In genomic region chr3:75720663-75721062, GRCm38 (mm10) we compare ENCODE assay signal across 9 mouse cellular contexts. TPM values are rescaled to one million over a fixed set of nuclear protein-coding genes. Genes with fewer than 3 reads are reported as not detected.
DNase-seq lines count a peak whose midpoint lies in the region; ATAC-seq and TF ChIP-seq lines count a peak whose summit lies in the region.
"Had no signal": no experiment of that assay in that cellular context is flagged by ENCODE, and none has a peak within 500 bp of the region (broad histone marks: within the 10 kb centered on the region; RNA-seq: fewer than 3 reads in every experiment).

No protein-coding gene starts in this region.

- no peaks in the 10 kb centered on the region for H3K9me3 ChIP-seq in forebrain, embryonic 11.5 days (ENCODE audit: control insufficient read depth, low read length)
- no peaks in the 10 kb centered on the region for H3K9me3 ChIP-seq in forebrain, embryonic 10.5 days
- H3K9me3 ChIP-seq in liver, postnatal 0 days (ENCODE audit: low read length): no peaks in the 10 kb centered on the region
- H3K9me3 ChIP-seq: limb, embryonic 13.5 days had no signal

- 0 out of 2 replicates have a peak, but pooled peaks have one; percentile 18 for ATAC-seq in forebrain, embryonic 11.5 days (replicated peaks; ENCODE audit: low FRiP score)
- ATAC-seq in liver, postnatal 0 days: no peak

- DNase-seq in forebrain, embryonic 11.5 days (ENCODE audit: low spot score): no peak
- no peak for DNase-seq in forebrain, embryonic 10.5 days (ENCODE audit: extremely low spot score, low spot score)
- no peak for DNase-seq in liver, postnatal 0 days
- no peak for DNase-seq in liver
- DNase-seq in c-Kit-positive CD71-positive TER-119-negative erythroid progenitor cells, embryonic 14.5 days (ENCODE audit: low read depth): peak; percentile 4
- DNase-seq in naive thymus-derived CD4-positive, alpha-beta T cell, adult 2 months (ENCODE audit: low read depth): peak; percentile 77
- DNase-seq in spleen, adult 12 weeks (ENCODE audit: low spot score): no peak
- DNase-seq in urinary bladder, adult 2 months (ENCODE audit: low spot score): no peak

- no peaks in the 10 kb centered on the region for H3K36me3 ChIP-seq in forebrain, embryonic 11.5 days (ENCODE audit: control insufficient read depth, insufficient read depth, low read length)
- H3K36me3 ChIP-seq in forebrain, embryonic 10.5 days (replicated peaks): no peaks in the 10 kb centered on the region
- H3K36me3 ChIP-seq in liver, postnatal 0 days (replicated peaks; ENCODE audit: insufficient read depth, low read length): no peaks in the 10 kb centered on the region
- H3K36me3 ChIP-seq: limb, embryonic 13.5 days had no signal

- H3K4me1 ChIP-seq in forebrain, embryonic 11.5 days (replicated peaks; ENCODE audit: control insufficient read depth, insufficient read depth, low read length): no peaks in the 10 kb centered on the region
- no peaks in the 10 kb centered on the region for H3K4me1 ChIP-seq in forebrain, embryonic 10.5 days
- no peaks in the 10 kb centered on the region for H3K4me1 ChIP-seq in liver, postnatal 0 days (ENCODE audit: insufficient read depth)
- H3K4me1 ChIP-seq: limb, embryonic 13.5 days had no signal

- no peak overlapping the region for H3K4me2 ChIP-seq in forebrain, embryonic 11.5 days (ENCODE audit: low read depth, low read length, severe bottlenecking)
- no peak overlapping the region for H3K4me2 ChIP-seq in liver, postnatal 0 days (ENCODE audit: low read depth, low read length)
- H3K4me2 ChIP-seq: limb, embryonic 13.5 days had no signal

- TF ChIP-seq CTCF in liver, postnatal 0 days (IDR thresholded peaks at IDR 0.05; ENCODE audit: low read depth): peak; percentile 69

- no peak overlapping the region for H3K4me3 ChIP-seq in forebrain, embryonic 11.5 days (ENCODE audit: low read depth, low read length)
- H3K4me3 ChIP-seq in forebrain, embryonic 10.5 days: no peak overlapping the region
- no peak overlapping the region for H3K4me3 ChIP-seq in liver, postnatal 0 days (ENCODE audit: low read depth, low read length)
- H3K4me3 ChIP-seq: limb, embryonic 13.5 days had no signal

- H3K27me3 ChIP-seq in forebrain, embryonic 11.5 days (ENCODE audit: control insufficient read depth, insufficient read depth, low read length): no peaks in the 10 kb centered on the region
- H3K27me3 ChIP-seq in forebrain, embryonic 10.5 days (ENCODE audit: poor library complexity, severe bottlenecking): no peaks in the 10 kb centered on the region
- no peaks in the 10 kb centered on the region for H3K27me3 ChIP-seq in liver, postnatal 0 days (ENCODE audit: insufficient read depth, low read length)
- H3K27me3 ChIP-seq: limb, embryonic 13.5 days had no signal

- 34% methylated on average over 2 of the region's 2 CpGs for WGBS in forebrain, embryonic 11.5 days
- WGBS in forebrain, embryonic 10.5 days: 36% methylated on average over 2 of the region's 2 CpGs
- whole genome bisulfite sequencing in liver, postnatal 0 days (ENCODE audit: insufficient replicate concordance): 17% methylated on average over 2 of the region's 2 CpGs

- no peak for TF ChIP-seq EP300 in liver, postnatal 0 days (IDR thresholded peaks at IDR 0.05; ENCODE audit: low read depth)

- H3K27ac ChIP-seq in forebrain, embryonic 11.5 days (ENCODE audit: low read depth, low read length): no peak overlapping the region
- no peak overlapping the region for H3K27ac ChIP-seq in forebrain, embryonic 10.5 days
- no peak overlapping the region for H3K27ac ChIP-seq in liver, postnatal 0 days (ENCODE audit: low read depth)
- H3K27ac ChIP-seq: limb, embryonic 13.5 days had no signal

- no peak overlapping the region for H3K9ac ChIP-seq in forebrain, embryonic 11.5 days (ENCODE audit: low read length)
- H3K9ac ChIP-seq in liver, postnatal 0 days (replicated peaks): no peak overlapping the region
- H3K9ac ChIP-seq: limb, embryonic 13.5 days had no signal

RNA-seq across cellular contexts. Expression of gene Gm29133, which starts 27.3 kb away (rescaled TPM):
- polyA plus RNA-seq in forebrain, embryonic 11.5 days (2014; fragmentation: Nextera tagmentation; extraction: Ambion mirVana): not detected in 2 replicates
- polyA plus RNA-seq in forebrain, embryonic 10.5 days (2016; fragmentation: Nextera tagmentation; extraction: Ambion mirVana): not detected in 2 replicates
- polyA plus RNA-seq in liver, postnatal 0 days (2015; fragmentation: Nextera tagmentation; extraction: Ambion mirVana): not detected in 2 replicates
- polyA plus RNA-seq in urinary bladder, adult 2 months (2012; rRNA removed): not detected in 2 replicates
- polyA plus RNA-seq: limb, embryonic 13.5 days had no signal

Comparison
In these comparisons a context has a peak if more than half of its experiments do, and no peak if none do; other contexts are left out.
1. DNase-seq: peak in c-Kit-positive CD71-positive TER-119-negative erythroid progenitor cells, embryonic 14.5 days (single experiment) and naive thymus-derived CD4-positive, alpha-beta T cell, adult 2 months (single experiment); none in forebrain, embryonic 11.5 days (single experiment), forebrain, embryonic 10.5 days (single experiment), liver, postnatal 0 days (single experiment), liver (single experiment), spleen, adult 12 weeks (single experiment) and urinary bladder, adult 2 months (single experiment).